10 mouse cellular contexts compared by ENCODE assay signal in the genomic region with DNA sequence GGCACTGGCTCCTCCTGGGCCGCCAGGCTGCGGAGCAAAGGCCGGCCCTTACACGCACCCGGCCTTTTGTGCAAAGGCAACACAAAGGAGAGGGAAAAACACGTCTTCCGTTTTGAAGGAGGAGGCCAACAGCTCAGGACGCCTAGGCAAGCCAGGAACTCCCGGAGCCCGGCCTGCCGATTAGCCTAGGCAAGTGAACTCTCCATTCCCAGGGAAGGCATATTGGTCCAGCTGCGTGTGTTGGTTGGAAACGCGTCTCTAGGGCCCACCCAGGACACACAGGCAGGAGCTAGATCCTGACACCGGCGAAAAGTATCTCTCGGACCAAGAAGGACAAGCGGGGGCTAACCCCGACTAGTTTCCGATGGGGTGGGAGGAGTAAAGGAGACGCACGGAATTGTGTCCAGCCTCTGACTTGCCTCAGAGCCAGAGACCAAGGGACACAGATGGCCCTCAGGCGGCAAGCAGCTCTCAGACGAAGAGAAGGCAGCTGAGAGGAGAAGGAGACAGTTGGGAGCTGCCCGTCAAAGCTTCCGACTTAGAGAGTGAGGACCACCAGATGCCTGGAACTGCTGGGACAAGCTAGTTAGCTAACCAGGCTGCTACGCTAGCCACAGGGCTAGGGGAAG. TPM values are rescaled to one million over a fixed set of nuclear protein-coding genes. Genes with fewer than 3 reads are reported as not detected.
DNase-seq lines count a peak whose midpoint lies in the region; ATAC-seq and TF ChIP-seq lines count a peak whose summit lies in the region.
"Had no signal": no experiment of that assay in that cellular context is flagged by ENCODE, and none has a peak within 500 bp of the region (broad histone marks: within the 10 kb centered on the region; RNA-seq: fewer than 3 reads in every experiment).

No protein-coding gene starts in this region.

- peak overlapping the region; percentile 41 for H3K4me3 ChIP-seq in layer of hippocampus, adult 2 months
- peak overlapping the region; percentile 14; the same call in 1 of the 2 replicates for H3K4me3 ChIP-seq in hindbrain, embryonic 13.5 days

- H3K36me3 ChIP-seq in hindbrain, embryonic 13.5 days = no peaks in the 10 kb centered on the region

- no peak for TF ChIP-seq CTCF in layer of hippocampus, adult 2 months (conservative IDR thresholded peaks at IDR 0.05)

- no peak for DNase-seq in layer of hippocampus, adult 2 months (ENCODE audit: low spot score in 2 of 2)
- DNase-seq in layer of hippocampus, adult 9-11 months = no peak
- peak; percentile 59 for DNase-seq in embryo, embryonic 9.5 days (ENCODE audit: extremely low spot score)
- DNase-seq in neural tube, embryonic 10.5 days (ENCODE audit: extremely low spot score, low spot score) = peak; percentile 77
- no peak for DNase-seq in testis, postnatal 10 days (ENCODE audit: low spot score)
- no peak for DNase-seq in thymus, postnatal 10 days (ENCODE audit: low spot score in 2 of 2)
- no peak for DNase-seq in layer of hippocampus, adult 9-10 months (ENCODE audit: low spot score)

- under 1% methylated on average over 27 of the region's 27 CpGs for WGBS in hindbrain, embryonic 13.5 days

- ATAC-seq in hindbrain, embryonic 13.5 days (ENCODE audit: low FRiP score) = 0 out of 2 replicates have a peak, but pooled peaks have one; percentile 22

- peaks cover 100% of the 10 kb centered on the region for H3K27me3 ChIP-seq in hindbrain, embryonic 13.5 days

- peak overlapping the region; percentile 66 for H3K27ac ChIP-seq in layer of hippocampus, adult 2 months
- peak overlapping the region; percentile 30; the same call in 1 of the 2 replicates for H3K27ac ChIP-seq in hindbrain, embryonic 13.5 days

- H3K4me1 ChIP-seq in hindbrain, embryonic 13.5 days (replicated peaks) = peaks cover 48% of the 10 kb centered on the region

- no peaks in the 10 kb centered on the region for H3K9me3 ChIP-seq in hindbrain, embryonic 13.5 days

- H3K9ac ChIP-seq in hindbrain, embryonic 13.5 days = no peak overlapping the region

- peak overlapping the region; percentile 17 for H3K4me2 ChIP-seq in hindbrain, embryonic 13.5 days

RNA-seq across cellular contexts. Expression of gene Olig2, which starts 2.5 kb away (rescaled TPM):
- total RNA-seq in layer of hippocampus, adult 2 months (2021) = 10 to 100 TPM; 25.2 to 27.1 TPM
- 4.0 and 4.4 TPM in 2 replicates for polyA plus RNA-seq in hindbrain, embryonic 13.5 days (2015; fragmentation: Nextera tagmentation; extraction: Ambion mirVana)
- total RNA-seq: common myeloid progenitor, adult 5-6 weeks; monocyte, adult 5-6 weeks had no signal

RNA-seq across cellular contexts. Expression of gene Olig1, which starts 46.8 kb away (rescaled TPM):
- total RNA-seq in layer of hippocampus, adult 2 months (2021) = 100 to 1,000 TPM in 1 of 2 experiments, 10 to 100 TPM in 1; 95.9 to 105 TPM
- 21.4 and 29.2 TPM in 2 replicates for polyA plus RNA-seq in hindbrain, embryonic 13.5 days (2015; fragmentation: Nextera tagmentation; extraction: Ambion mirVana)
- total RNA-seq: common myeloid progenitor, adult 5-6 weeks; monocyte, adult 5-6 weeks had no signal

Comparison
In these comparisons a context has a peak if more than half of its experiments do, and no peak if none do; other contexts are left out.
1. DNase-seq: peak in embryo, embryonic 9.5 days (single experiment) and neural tube, embryonic 10.5 days (single experiment); none in layer of hippocampus, adult 2 months (0 of 2), layer of hippocampus, adult 9-11 months (single experiment), testis, postnatal 10 days (single experiment), thymus, postnatal 10 days (0 of 2) and layer of hippocampus, adult 9-10 months (single experiment).